Mouse (Mus musculus) stomach, embryonic 15.5 days (tissue): ENCODE measurements around the gene Zp1. TPM values are rescaled to one million over a fixed set of nuclear protein-coding genes. Genes with fewer than 3 reads are reported as not detected.
A peak's percentile ranks its signal among the peaks of the same experiment; 100 is the strongest.

Experiments
- ATAC-seq: fragments of 200-750 bp; cut with Nextera tagmentation; 2 replicates; pipeline ENCODE4 v1.8.0; 2017; ENCODE audit warnings: low read depth, moderate number of reproducible peaks, moderate TSS enrichment; ENCODE audit not compliant: insufficient read depth, low FRiP score
- H3K27ac ChIP-seq: fragments of 300-500 bp; sonication (generic); 2 replicates; pipeline ENCODE4 v1.5.1; 2015; ENCODE audit warnings: mild to moderate bottlenecking, inconsistent platforms
- H3K27me3 ChIP-seq: fragments of 300-500 bp; sonication (generic); replicated peaks from 2 replicates; pipeline ENCODE4 v1.6.1; 2015; ENCODE audit warnings: inconsistent platforms
- H3K36me3 ChIP-seq: fragments of 300-500 bp; sonication (generic); 2 replicates; pipeline ENCODE4 v1.6.1; 2015; ENCODE audit warnings: inconsistent platforms
- H3K4me1 ChIP-seq: fragments of 300-500 bp; sonication (generic); 2 replicates; pipeline ENCODE4 v1.6.1; 2015; ENCODE audit warnings: inconsistent platforms
- H3K4me2 ChIP-seq: fragments of 300-500 bp; sonication (generic); 2 replicates; pipeline ENCODE4 v1.6.1; 2015; ENCODE audit warnings: mild to moderate bottlenecking, inconsistent platforms
- H3K4me3 ChIP-seq: fragments of 300-500 bp; sonication (generic); replicated peaks from 2 replicates; pipeline ENCODE4 v1.5.1; 2015; ENCODE audit warnings: inconsistent platforms
- H3K9ac ChIP-seq: fragments of 300-500 bp; sonication (generic); 2 replicates; pipeline ENCODE4 v1.6.1; 2015; ENCODE audit warnings: inconsistent platforms
- H3K9me3 ChIP-seq: fragments of 300-500 bp; sonication (generic); 2 replicates; pipeline ENCODE4 v1.6.1; 2016; ENCODE audit warnings: inconsistent platforms
- WGBS: fragments of 180-500 bp; shearing (Covaris S2); methylation state at CpG from one replicate; pipeline ENCODE4 v1.1.7; 2015; 5-methylcytosine and 5-hydroxymethylcytosine counted together
- polyA plus RNA-seq: library from polyadenylated mRNA; unstranded; fragments of >200 nt; fragmentation: Nextera tagmentation; extraction: Ambion mirVana; gene quantifications from 2 replicates; pipeline ENCODE4 v1.2.1, GENCODE M21; 2015

Zp1 gene
- polyA plus RNA-seq, 1 experiment from 2014 or later, result not detected

DNA sequence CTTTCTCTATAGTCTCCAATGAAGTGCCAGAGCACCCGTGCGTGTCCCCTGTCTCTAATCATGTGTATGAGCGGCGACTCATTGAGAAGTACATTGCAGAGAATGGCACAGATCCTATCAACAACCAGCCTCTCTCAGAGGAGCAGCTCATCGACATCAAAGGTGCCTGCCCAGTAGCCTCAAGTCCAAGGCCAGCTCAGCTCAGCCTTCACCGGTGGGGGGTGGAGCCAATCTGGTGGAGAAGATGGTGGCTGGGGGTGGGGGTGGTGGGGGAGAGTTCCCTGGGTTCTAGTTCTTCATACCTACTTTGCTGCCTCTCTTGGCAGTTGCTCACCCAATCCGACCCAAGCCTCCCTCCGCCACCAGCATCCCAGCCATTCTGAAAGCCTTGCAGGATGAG lies 22.9 kb downstream of the Zp1 start:
- Histone ChIP-seq H3K36me3 (peaks cover 45% of the 10 kb centered on the region), H3K4me2 (no peak overlapping the region), H3K27me3 (no peaks in the 10 kb centered on the region), H3K9me3 (no peaks in the 10 kb centered on the region), H3K4me3 (no peak overlapping the region), H3K27ac (no peak overlapping the region), H3K9ac (no peak overlapping the region), H3K4me1 (peaks cover 11% of the 10 kb centered on the region)
- 76% methylated on average over 8 of the region's 8 CpGs for WGBS
- no peak for ATAC-seq

DNA sequence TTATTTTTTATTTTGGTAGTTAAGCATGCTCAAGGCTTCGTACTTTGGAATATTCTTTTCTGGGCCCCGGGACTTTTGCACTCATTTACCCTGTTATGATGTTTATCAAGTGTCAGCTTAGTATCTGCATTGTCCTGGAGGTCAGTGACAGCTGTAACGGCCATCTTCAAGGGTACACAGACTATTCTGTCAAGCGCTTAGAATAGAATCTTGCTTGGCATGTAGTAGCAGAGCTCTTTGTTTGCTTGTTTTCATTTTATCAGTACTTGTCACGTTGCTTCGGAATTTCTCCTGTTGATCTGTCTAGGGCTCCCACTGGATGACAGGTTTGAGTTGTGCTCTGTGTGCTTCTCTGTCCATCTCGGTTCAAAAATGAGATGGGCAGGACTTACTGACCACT lies 23.6 kb downstream of the Zp1 start:
- ATAC-seq, result no peak
- H3K27ac ChIP-seq, result no peak overlapping the region
- peak overlapping the region; percentile 16; the same call in 1 of the 2 replicates for H3K9ac ChIP-seq
- H3K4me2 ChIP-seq, result peak overlapping the region; percentile 72
- no peaks in the 10 kb centered on the region for H3K27me3 ChIP-seq
- H3K36me3 ChIP-seq, result peaks cover 41% of the 10 kb centered on the region
- peak overlapping the region; percentile 86 for H3K4me3 ChIP-seq
- no peaks in the 10 kb centered on the region for H3K9me3 ChIP-seq
- peaks cover 11% of the 10 kb centered on the region for H3K4me1 ChIP-seq
- WGBS, result 69% methylated on average over 7 of the region's 7 CpGs

DNA sequence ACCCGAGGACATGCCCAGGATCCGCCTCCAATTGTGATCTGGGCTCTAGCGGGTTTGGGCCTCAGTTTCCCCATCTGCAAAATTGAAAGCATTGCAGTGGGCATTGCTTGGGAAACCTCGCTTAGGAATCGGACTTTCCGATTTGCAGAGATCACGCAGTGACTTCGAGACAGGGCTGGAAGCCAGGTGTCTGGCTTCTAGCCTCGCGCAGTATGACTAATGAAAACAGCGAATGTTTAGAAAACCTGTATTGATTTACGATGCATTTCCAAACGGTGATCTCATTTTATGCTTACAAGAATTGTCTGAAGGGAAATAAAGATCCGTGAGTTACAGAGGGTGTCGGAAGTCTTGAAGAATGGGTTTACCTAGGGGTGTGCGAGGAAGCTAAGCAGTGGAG lies 24.7 kb downstream of the Zp1 start:
- Histone ChIP-seq H3K4me1 (peaks cover 11% of the 10 kb centered on the region), H3K36me3 (peaks cover 30% of the 10 kb centered on the region), H3K9me3 (no peaks in the 10 kb centered on the region), H3K27me3 (no peaks in the 10 kb centered on the region), H3K9ac (peak overlapping the region; percentile 86), H3K4me3 (peak overlapping the region; percentile 86), H3K4me2 (peak overlapping the region; percentile 72), H3K27ac (peak overlapping the region; percentile 94)
- no peak for ATAC-seq
- WGBS, result under 1% methylated on average over 16 of the region's 16 CpGs

DNA sequence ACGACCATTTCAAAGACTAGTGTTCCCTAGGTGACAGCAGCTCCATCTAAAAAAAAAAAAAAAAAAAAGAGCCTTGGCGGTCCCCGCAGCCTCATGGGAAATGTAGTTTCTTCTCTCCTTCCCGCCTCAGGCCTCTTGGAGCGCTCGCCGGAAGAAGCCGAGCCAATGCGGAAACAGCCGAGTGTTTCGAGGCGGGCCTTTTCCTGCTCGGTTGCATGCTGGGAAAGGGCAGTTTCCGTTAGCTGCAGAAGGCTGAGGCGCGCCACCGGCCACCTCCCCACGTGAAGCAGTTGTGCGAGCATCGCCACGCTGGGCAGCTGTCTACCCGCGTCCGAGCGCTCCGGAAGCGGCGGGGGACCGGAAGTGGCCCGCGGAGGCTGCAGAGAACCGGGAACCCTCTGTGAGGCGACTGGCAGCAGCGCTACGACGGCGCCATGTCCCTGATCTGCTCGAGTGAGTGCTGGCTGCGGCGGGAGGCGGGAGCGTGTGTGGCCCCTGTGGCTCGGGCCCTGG lies 25.4 kb downstream of the Zp1 start, which contains the start of gene Prpf19:
Gene Prpf19 (plus strand): TSS at position 216 of the 513 bp plus-strand sequence.
- H3K4me2 ChIP-seq, result peak within 1 kb of the TSS; percentile 72
- peak within 1 kb of the TSS; percentile 86 for H3K4me3 ChIP-seq
- H3K9me3 ChIP-seq, result no peaks in the 10 kb centered on the region
- peak within 1 kb of the TSS; percentile 86 for H3K9ac ChIP-seq
- no peaks in the 10 kb centered on the region for H3K27me3 ChIP-seq
- peak; percentile 96 for ATAC-seq
- peaks cover 24% of the 10 kb centered on the region for H3K36me3 ChIP-seq
- peaks cover 11% of the 10 kb centered on the region for H3K4me1 ChIP-seq
- H3K27ac ChIP-seq, result peak within 1 kb of the TSS; percentile 94
- WGBS, result under 1% methylated on average over 43 of the region's 43 CpGs

DNA sequence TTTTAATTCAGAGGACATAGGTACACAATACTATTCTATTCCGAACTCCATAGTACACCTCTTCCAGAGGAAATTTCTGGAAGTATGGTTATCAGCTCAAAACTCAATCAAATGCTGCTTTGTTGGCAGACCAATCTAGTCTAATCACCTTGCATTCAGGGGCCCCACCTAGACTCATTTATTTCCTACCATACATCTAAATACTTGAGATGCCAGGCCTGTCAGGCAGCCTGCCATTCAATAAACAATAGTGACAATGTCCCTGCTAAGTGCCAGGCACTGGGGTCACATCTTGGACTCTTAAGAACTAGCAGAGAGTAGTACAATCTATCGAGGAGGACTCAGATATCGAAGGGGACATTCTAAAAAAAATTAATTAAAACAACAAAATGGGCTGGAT lies 28.2 kb downstream of the Zp1 start:
- Histone ChIP-seq H3K27me3 (no peaks in the 10 kb centered on the region), H3K36me3 (no peaks in the 10 kb centered on the region)
- 80% methylated on average over 3 of the region's 3 CpGs for WGBS

DNA sequence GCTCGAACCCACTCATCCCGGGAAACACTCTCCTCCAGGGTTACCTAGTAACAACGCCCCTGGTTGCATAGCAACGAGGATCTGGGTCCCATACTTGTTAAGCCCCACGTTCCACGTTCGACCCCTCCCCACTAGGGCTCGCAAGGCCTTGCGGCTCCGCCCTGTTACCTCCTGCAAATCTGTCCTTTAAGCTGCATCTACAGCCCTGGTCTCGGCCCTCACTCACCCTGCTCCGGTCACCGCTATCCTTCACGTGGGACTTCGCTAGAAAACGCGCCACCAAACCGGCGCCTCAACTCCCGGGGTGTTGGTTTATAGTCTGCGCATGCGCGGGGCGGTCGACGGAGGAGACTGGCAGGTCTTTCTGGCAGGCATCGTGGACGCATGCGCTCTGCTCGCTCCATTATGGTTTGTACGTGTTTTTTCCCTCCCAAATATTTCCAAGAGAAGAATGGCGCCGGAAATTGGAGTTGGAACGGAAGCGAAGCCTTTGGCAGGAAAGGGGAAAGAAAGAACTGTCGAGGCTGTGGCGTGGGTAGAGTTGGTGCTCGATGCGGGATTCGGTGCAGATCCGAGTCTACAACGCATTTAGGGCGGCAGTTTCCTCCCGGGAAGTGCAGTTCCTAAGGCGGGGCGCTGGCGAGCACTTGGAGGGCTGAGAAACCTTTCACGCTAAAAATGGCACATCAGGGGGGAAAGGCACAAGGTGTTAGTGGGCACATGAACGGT lies 38.8 kb downstream of the Zp1 start, which contains the start of gene Tmem109:
Gene Tmem109 (minus strand): TSS at position 576 of the 729 bp plus-strand sequence.
- H3K9me3 ChIP-seq, result no peaks in the 10 kb centered on the region
- peak within 1 kb of the TSS; percentile 90 for H3K4me2 ChIP-seq
- ATAC-seq, result peak; percentile 90
- under 1% methylated on average over 49 of the region's 49 CpGs for WGBS
- peak within 1 kb of the TSS; percentile 94 for H3K27ac ChIP-seq
- no peaks in the 10 kb centered on the region for H3K27me3 ChIP-seq
- peaks cover 26% of the 10 kb centered on the region; the same call in 1 of the 2 replicates for H3K4me1 ChIP-seq
- H3K36me3 ChIP-seq, result no peaks in the 10 kb centered on the region
- peak within 1 kb of the TSS; percentile 44; the same call in 1 of the 2 replicates for H3K9ac ChIP-seq
- peak within 1 kb of the TSS; percentile 71 for H3K4me3 ChIP-seq

More for the DNA sequence above, 28.2 kb downstream of the Zp1 start:
- no peak overlapping the region for H3K27ac ChIP-seq
- ATAC-seq, result no peak
- H3K4me3 ChIP-seq, result no peak overlapping the region
- H3K9ac ChIP-seq, result no peak overlapping the region
- no peaks in the 10 kb centered on the region for H3K9me3 ChIP-seq
- H3K4me2 ChIP-seq, result no peak overlapping the region
- H3K4me1 ChIP-seq, result peaks cover 10% of the 10 kb centered on the region

DNA sequence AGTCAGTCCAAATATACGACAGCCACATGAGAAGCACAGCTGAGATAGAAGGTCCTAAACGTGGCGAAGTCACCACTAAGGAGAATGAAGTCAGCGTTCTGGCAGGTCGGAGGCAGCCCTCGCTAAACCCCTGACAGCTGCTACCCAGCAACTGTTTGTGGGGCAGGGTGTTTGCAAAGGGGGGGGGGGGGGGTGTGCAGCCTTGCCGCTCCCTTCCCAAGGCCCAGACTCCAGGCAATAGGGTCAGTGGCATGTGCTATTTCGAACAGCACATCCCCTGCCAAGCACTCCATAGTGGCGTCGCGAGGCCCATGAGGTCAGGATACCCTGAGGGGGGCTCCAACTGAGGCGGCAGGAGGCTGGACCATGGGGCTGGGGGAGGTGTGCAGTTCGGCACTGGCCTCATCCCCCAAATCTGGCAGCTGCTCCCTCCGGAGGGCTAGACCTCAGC lies 39.4 kb downstream of the Zp1 start:
- Histone ChIP-seq H3K36me3 (no peaks in the 10 kb centered on the region), H3K4me3 (peak overlapping the region; percentile 71), H3K9ac (peak overlapping the region; percentile 44; the same call in 1 of the 2 replicates), H3K4me2 (peak overlapping the region; percentile 90), H3K27me3 (no peaks in the 10 kb centered on the region), H3K9me3 (no peaks in the 10 kb centered on the region), H3K4me1 (peaks cover 26% of the 10 kb centered on the region; the same call in 1 of the 2 replicates), H3K27ac (peak overlapping the region; percentile 94)
- WGBS, result under 1% methylated on average over 14 of the region's 14 CpGs
- ATAC-seq, result no peak

DNA sequence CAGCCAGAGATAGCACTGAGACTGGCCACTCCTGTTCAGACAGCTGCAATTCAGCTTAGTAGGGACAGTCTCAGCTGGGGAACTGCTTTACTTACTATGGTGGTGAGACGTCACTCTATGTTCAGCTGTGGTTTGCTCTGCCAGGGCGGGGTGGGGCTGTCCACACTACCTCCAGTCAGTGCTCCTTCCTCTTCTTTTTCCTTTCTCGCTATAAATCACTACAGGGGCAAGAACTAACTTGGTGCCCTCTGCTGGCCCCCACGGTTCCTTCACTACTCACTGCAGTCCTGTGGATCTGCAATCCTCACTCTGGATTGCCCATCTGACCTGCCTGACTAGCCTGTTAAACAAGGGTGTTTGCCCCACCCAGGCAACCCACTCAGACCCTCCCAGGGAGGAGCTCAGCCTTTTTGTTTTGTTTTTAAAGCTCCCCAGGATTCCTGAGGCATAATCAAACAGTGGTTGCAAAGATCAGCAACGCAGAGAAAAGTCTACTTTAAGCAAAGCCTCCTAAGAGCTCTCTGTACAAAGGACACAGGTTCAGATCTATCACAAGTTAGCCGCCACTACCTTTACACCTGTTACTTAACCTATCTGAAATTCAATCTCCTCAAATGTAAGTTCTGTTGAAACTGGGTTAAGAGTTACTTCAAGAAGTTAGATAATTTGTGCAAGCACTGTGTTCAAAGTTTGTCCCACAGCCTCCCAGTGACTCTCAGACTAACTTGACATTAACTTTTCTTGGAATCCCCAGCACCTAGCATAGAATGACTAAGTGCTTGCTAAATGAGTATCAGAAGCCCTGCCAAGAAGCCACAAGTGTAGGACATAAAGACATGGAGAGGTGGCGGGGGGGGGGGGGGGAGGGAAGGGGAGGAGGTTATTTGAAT lies 40.1 kb downstream of the Zp1 start:
- H3K27ac ChIP-seq, result peak overlapping the region; percentile 94
- H3K4me3 ChIP-seq, result peak overlapping the region; percentile 71
- H3K27me3 ChIP-seq, result no peaks in the 10 kb centered on the region
- ATAC-seq, result peak; percentile 48
- no peaks in the 10 kb centered on the region for H3K9me3 ChIP-seq
- H3K4me2 ChIP-seq, result peak overlapping the region; percentile 90
- H3K4me1 ChIP-seq, result peaks cover 26% of the 10 kb centered on the region; the same call in 1 of the 2 replicates
- no peak overlapping the region for H3K9ac ChIP-seq
- 41% methylated on average over 6 of the region's 7 CpGs for WGBS
- no peaks in the 10 kb centered on the region for H3K36me3 ChIP-seq

DNA sequence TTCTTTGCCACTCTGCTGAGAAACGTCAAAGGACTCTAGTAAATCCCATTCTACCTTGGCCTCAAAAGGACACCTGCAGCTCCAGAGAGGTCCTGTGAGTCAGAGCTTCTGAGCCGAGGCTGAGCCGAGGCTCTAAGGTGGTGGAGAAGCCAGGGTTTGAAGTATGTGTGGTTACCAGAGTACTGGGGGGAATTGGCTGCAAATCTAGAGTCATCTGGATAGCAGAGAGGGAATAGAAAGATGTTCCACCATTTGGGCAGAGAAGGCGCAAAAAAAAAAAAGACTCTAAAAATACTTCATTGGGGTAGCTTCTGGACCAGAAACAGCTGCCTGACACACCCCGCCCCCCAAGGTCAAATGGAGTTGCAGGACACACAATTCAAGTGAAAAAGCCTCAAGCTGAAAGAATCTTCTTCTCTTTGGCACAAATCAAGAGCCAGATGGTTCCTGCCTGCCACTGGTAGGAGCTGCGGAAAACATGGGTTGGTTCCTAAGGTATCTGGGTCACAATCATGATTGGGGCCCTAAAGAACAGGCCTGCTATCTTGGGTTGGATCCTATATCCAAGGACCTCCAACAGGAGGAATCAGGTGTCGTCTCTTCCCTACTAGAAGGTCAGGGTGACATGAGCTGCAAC lies 42.1 kb downstream of the Zp1 start:
- peaks cover 26% of the 10 kb centered on the region; the same call in 1 of the 2 replicates for H3K4me1 ChIP-seq
- peaks cover 9% of the 10 kb centered on the region for H3K36me3 ChIP-seq
- no peak overlapping the region for H3K27ac ChIP-seq
- H3K4me2 ChIP-seq, result no peak overlapping the region
- no peak for ATAC-seq
- H3K9ac ChIP-seq, result no peak overlapping the region
- H3K27me3 ChIP-seq, result no peaks in the 10 kb centered on the region
- H3K4me3 ChIP-seq, result no peak overlapping the region
- H3K9me3 ChIP-seq, result no peaks in the 10 kb centered on the region
- 82% methylated on average over 7 of the region's 7 CpGs for WGBS

DNA sequence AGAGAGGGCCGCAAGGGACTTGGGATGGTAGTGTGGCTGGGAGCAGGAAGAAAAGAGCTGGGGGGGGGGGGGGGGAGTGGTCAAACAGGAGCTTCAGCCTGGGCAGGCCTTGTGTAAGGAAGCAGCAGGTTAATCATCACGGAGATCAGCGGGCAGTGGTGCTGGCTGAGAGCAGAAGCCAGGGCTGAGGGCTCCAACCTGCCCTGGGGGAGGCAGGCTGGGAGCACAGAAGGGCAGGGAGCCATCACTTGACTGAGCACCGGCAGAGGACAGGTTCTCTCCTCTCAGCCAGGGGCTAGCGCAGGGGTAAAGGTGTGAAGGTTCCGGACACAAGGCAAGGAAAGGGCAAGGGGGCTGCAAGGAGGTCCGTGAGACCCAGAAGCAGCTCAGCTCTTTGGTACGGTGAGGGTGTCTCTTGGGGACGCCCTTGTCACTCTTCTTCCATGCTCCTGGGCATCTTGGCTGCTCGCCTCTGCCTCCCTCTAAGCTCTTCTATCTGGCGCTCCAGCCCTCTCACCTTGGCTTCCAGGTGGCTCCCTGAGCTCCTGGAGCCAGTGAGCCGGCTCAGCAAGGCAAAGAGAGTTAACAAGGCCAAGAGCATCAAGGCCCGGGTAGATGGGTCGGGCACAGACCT lies 49.0 kb downstream of the Zp1 start:
- no peak overlapping the region for H3K4me3 ChIP-seq
- 79% methylated on average over 14 of the region's 14 CpGs for WGBS
- no peak overlapping the region for H3K4me2 ChIP-seq
- peaks cover 34% of the 10 kb centered on the region for H3K36me3 ChIP-seq
- H3K27me3 ChIP-seq, result no peaks in the 10 kb centered on the region
- no peak for ATAC-seq
- no peak overlapping the region for H3K9ac ChIP-seq
- peaks cover 34% of the 10 kb centered on the region for H3K4me1 ChIP-seq
- H3K27ac ChIP-seq, result peak overlapping the region; percentile 64; the same call in 1 of the 2 replicates
- H3K9me3 ChIP-seq, result no peaks in the 10 kb centered on the region

DNA sequence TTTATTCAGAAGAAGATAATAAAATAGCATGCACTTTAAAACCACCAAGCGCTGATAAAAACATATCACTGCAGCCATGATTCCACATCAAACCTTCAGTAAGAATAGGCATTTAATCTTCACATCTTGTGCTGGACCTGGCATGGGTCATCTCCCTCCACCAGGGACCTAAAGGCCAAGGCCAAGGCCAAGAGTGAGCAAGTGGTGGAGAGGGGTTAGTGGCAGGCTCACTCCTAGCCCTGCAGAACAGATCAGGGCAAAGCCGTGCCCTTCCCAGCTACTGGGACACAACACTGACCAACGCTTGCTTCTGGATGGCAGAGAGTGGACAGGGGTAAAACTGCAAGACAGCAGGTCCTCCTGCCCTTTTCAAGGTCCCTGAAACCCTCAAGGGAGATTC lies 49.8 kb downstream of the Zp1 start:
- Histone ChIP-seq H3K4me3 (no peak overlapping the region), H3K4me2 (no peak overlapping the region), H3K9me3 (no peaks in the 10 kb centered on the region), H3K4me1 (peaks cover 34% of the 10 kb centered on the region), H3K9ac (no peak overlapping the region), H3K36me3 (peaks cover 39% of the 10 kb centered on the region), H3K27ac (peak overlapping the region; percentile 64), H3K27me3 (no peaks in the 10 kb centered on the region)
- no peak for ATAC-seq
- WGBS, result 85% methylated on average over 3 of the region's 3 CpGs
